Mouse (Mus musculus) right cerebral cortex, postnatal 14 days (tissue): ENCODE data around the gene Bloc1s4.

Source experiments
- DNase-seq: peaks from one replicate; pipeline ENCODE4 v3.0.0; 2022

Gene Bloc1s4

GRCm38 (mm10) chr5:36714832-36715231 lies 33.6 kb downstream of the Bloc1s4 start:
- DNase-seq: no peak

- DNase-seq: no peak
Observed at GRCm38 (mm10) chr5:36713693-36714092, 34.8 kb downstream of the Bloc1s4 start.

DNA sequence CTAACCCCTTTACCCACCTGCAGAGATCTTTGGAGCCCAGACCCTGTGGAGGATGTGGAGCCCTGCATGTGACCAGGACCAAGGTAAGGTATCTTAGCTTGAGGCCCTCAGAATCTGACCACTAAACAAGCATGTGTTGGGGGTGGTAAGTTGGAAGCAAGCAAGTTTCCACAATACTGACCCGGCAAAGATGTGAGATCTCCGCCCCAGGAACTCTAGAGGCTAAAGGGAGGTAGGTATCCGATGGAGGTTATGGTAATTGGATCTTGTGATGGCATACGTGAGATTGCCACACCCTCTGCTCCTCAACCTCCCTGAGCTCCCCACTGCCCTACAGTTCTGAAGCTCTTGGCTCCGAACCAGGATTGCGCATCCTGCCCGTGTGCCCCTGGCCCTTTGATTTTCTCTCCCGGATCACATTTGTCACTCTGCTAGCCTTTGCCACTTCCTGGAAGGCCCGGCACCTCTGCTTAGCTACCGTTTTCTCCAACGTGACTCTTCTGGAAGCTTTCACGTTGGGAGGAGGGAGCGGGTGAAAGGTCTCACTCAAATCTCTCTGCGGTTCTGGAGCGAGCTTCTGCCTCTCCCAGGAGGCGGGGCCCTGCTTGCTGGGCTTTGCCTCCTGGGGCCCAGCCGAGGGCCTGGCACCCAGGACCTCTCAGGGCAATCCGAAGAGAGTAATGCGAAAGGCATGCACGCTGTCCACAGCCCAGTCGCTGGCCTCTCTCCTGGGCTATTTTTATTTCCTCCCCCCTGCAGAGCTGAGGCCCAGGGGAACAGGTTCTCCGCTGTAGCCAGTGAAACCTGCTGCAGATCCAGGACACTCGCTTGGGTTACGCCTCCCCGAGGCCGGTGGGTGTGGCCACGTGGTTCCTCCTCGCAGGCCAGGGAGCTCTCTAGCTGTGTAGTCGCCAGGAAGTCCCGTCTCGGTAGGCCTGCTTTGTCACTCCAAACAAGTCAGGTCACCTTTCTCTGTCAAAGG lies 35.6 kb downstream of the Bloc1s4 start:
- DNase-seq: peak; percentile 38

- no peak for DNase-seq
Observed at GRCm38 (mm10) chr5:36711863-36712262, 36.6 kb downstream of the Bloc1s4 start.

GRCm38 (mm10) chr5:36705792-36706191 lies 42.7 kb downstream of the Bloc1s4 start:
- DNase-seq: no peak

DNA sequence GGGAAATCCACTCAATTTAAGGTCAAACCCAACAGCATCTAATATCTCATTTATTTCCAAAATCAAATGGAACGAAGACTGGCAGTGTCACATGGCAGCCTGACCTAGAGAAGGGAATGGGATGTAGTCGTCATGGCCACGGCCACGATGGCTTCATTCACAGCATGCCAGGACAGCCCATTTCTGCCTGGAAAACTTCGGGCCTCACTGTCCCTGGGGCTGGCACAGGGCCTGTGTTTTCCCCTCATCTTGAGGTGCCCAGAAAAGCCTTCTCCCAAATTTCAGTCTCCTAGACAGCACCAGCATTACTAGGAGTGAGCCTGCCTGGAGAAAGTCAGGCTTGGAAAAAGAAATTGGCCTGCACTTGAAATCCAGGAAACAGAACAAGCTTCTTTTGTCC lies 43.1 kb downstream of the Bloc1s4 start:
- DNase-seq: no peak

GRCm38 (mm10) chr5:36704684-36705083 lies 43.8 kb downstream of the Bloc1s4 start:
- DNase-seq: no peak

DNA sequence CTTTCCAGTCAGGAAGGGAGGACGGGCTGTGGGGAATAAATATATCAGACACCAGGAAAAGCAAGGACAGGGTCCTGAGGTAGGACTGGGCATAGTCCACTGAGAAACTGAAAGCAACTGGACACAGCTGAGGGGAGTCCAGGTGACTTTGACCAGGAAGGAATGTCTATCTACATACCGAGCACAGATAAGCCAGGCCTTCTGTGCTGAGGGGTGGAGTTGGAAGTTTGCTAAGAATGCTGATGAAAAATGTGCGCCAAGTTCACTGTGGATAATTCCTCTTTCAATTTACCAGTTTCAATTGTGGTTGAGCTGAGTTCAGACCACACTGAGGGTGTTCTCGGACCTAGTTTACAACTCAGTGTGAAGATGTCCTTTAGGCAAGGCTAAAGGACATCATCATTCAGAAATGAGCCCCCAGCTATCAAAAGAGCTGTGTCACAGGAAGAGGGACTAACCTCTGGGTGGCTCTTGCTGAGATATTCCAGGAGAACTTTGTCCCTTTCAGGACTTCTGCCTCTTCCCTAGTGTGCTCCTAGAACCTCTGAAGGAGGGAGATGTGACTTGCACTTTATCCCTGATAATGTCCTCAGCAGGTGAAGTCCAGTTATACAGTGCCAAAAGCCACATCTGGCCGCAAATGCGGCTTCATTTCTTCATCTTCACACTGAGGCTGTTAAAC lies 47.4 kb downstream of the Bloc1s4 start:
- no peak for DNase-seq

DNA sequence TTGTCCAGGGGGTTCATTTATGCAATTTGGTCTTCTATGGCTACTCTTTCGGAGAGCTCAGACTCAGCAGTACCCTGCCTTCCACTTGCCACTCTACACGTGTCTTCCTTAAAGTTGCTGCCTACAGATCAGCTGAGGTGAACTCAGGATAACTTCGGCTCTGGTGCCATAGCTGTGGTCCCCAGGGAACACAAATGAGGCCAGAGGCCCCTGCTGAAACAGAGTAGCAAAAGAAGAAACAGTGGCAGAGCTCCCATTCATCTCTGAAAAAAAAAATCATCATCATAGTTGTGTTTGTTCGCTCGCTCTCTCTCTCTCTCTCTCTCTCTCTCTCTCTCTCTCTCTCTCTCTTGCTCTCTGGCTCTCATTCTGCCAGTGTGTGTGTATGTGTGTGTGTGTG lies 49.8 kb downstream of the Bloc1s4 start:
- no peak for DNase-seq

- DNase-seq: no peak
Observed at GRCm38 (mm10) chr5:36698067-36698670, 50.3 kb downstream of the Bloc1s4 start.
